Mouse (Mus musculus): ENCODE measurements at regions not wholly inside any gene's neighbourhood (a gene's known extent, or its start where the extent isn't known, plus 50 kb on each side); places are given as distances from the start of the nearest gene placed in this dataset.
A peak's percentile ranks its signal among the peaks of the same experiment; 100 is the strongest.

DNA sequence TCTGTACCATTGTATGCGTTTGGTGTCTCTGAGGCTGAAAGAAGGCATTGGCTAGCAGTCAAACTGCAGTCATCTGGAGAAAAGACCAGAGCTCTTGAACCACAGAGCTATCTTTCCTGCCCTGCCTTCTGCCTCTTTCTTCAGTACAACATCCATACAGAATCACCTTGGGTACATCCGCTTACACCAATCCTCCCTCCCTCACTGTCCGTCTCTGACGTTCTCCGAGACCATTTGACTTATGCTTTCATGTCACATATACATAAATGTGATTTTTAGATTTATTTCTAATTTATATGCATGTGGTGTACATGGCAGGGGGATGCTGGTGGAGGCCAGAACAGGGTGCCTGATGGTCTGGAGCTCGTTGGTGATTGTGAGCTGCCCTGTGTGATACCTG lies 57.7 kb upstream of the Ube2e1 start:
- no peaks in the 10 kb centered on the region for H3K36me3 ChIP-seq
- H3K27me3 ChIP-seq, result no peaks in the 10 kb centered on the region
- no peak for ATAC-seq (ENCODE audit: low FRiP score, low read depth)
- H3K9me3 ChIP-seq, result no peaks in the 10 kb centered on the region
- H3K27ac ChIP-seq (replicated peaks), result no peak overlapping the region
- H3K4me3 ChIP-seq, result no peak overlapping the region
- H3K4me2 ChIP-seq (replicated peaks), result no peak overlapping the region
- WGBS, result 90% methylated on average over 6 of the region's 6 CpGs
- no peaks in the 10 kb centered on the region for H3K4me1 ChIP-seq
- no peak overlapping the region for H3K9ac ChIP-seq (replicated peaks)

DNA sequence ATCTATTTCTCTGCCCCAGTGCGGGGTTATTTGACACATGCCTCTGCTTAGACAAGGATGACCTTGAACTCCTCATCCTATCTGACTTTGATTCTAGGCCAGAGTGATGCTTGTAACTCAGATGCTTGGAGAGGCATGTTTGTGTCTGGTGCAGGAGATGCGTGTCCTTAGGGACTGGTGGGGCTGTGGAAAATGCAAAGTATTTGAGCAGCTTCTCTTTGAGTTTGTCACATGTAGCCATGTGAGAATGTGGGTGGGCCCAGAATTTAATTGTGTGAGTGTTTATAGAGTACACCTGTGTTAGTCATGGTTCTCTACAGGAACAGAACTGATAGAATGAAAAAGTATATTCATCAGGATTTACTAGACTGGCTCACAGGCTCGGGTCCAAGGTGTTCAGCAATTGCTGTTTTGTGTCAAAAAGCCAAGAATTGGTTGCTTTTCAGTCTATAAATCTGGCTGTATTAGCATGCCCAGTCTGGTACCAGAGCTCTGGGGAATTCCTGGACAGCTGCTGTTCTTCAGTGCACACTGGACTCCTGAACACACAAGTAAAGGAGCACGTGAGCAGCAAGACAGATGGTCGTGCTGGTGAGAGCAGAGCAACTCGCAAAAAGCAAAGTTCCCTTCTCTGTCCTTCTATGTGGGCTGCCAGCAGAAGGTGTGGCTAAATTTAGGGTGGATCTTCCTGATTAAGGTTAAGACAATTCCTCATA lies 54.5 kb upstream of the Ube2e1 start:
- Histone ChIP-seq H3K27me3 (no peaks in the 10 kb centered on the region), H3K9me3 (no peaks in the 10 kb centered on the region), H3K36me3 (no peaks in the 10 kb centered on the region), H3K9ac (replicated peaks) (no peak overlapping the region), H3K4me1 (no peaks in the 10 kb centered on the region), H3K27ac (replicated peaks) (no peak overlapping the region), H3K4me3 (no peak overlapping the region), H3K4me2 (replicated peaks) (no peak overlapping the region)
- peak; percentile 62; the same call in 1 of the 2 replicates for ATAC-seq (ENCODE audit: low FRiP score, low read depth)
- WGBS, result 76% methylated on average over 6 of the region's 6 CpGs
